Mouse (Mus musculus): ENCODE data around the gene Mcm5.

GRCm38 (mm10) chr8:75087127-75087526, 22.2 kb upstream of the Mcm5 start:
- TF ChIP-seq POLR2A (IDR thresholded peaks at IDR 0.05; ENCODE audit: insufficient read depth, low read length) (no peak), CTCF (IDR thresholded peaks at IDR 0.05; ENCODE audit: low read depth, low read length) (no peak), EP300 (IDR thresholded peaks at IDR 0.05; ENCODE audit: insufficient read depth, low read depth, low read length) (no peak)

Data from ES-Bruce4 (cell line).